Mouse (Mus musculus) forebrain, postnatal 0 days (tissue): ENCODE measurements at regions not wholly inside any gene's neighbourhood (a gene's known extent, or its start where the extent isn't known, plus 50 kb on each side); places are given as distances from the start of the nearest gene placed in this dataset.

Experiments used
- ATAC-seq: fragments of 200-750 bp; cut with Nextera tagmentation; 2 replicates; pipeline ENCODE4 v1.8.0; 2017; ENCODE audit warnings: mild to moderate bottlenecking, moderate library complexity
- DNase-seq: peaks from one replicate; pipeline ENCODE4 v3.0.0-alpha.2; 2015
- H3K27ac ChIP-seq: fragments of 300-500 bp; sonication (generic); 2 replicates; pipeline ENCODE4 v1.5.1; 2014; ENCODE audit warnings: low read depth, mild to moderate bottlenecking, antibody characterized with exemption, low read length, moderate library complexity, mixed read lengths
- H3K27me3 ChIP-seq: fragments of 300-500 bp; sonication (generic); 2 replicates; pipeline ENCODE4 v1.6.1; 2014; ENCODE audit warnings: mild to moderate bottlenecking, low read length, mixed read lengths; ENCODE audit not compliant: insufficient read depth
- H3K36me3 ChIP-seq: fragments of 300-500 bp; sonication (generic); 2 replicates; pipeline ENCODE4 v1.6.1; 2014; ENCODE audit warnings: mild to moderate bottlenecking, moderate library complexity; ENCODE audit not compliant: insufficient read depth
- H3K4me1 ChIP-seq: fragments of 300-500 bp; sonication (generic); 2 replicates; pipeline ENCODE4 v1.6.1; 2014; ENCODE audit warnings: antibody characterized with exemption; ENCODE audit not compliant: insufficient read depth
- H3K4me2 ChIP-seq: fragments of 300-500 bp; sonication (generic); 2 replicates; pipeline ENCODE4 v1.6.1; 2014; ENCODE audit warnings: low read depth, mild to moderate bottlenecking, moderate library complexity
- H3K4me3 ChIP-seq: fragments of 300-500 bp; sonication (generic); 2 replicates; pipeline ENCODE4 v1.5.1; 2014; ENCODE audit warnings: low read depth, low read length, mixed read lengths
- H3K9ac ChIP-seq: fragments of 300-500 bp; sonication (generic); 2 replicates; pipeline ENCODE4 v1.6.1; 2014; ENCODE audit warnings: mild to moderate bottlenecking
- H3K9me3 ChIP-seq: fragments of 300-500 bp; sonication (generic); 2 replicates; pipeline ENCODE4 v1.6.1; 2016; ENCODE audit warnings: low read length
- CTCF ChIP-seq: sonication (generic); IDR thresholded peaks from 2 replicates; pipeline ENCODE4 v1.5.1; 2016; ENCODE audit warnings: antibody characterized with exemption, control low read depth, low read depth
- WGBS: fragments of 180-500 bp; shearing (Covaris S2); extraction: QIAGEN DNeasy Blood & Tissue Kit; methylation state at CpG from one replicate; pipeline ENCODE4 v1.1.7; 2014; 5-methylcytosine and 5-hydroxymethylcytosine counted together

GRCm38 (mm10) chr3:41476516-41476915 is 79.0 kb upstream of the Jade1 start:
- ATAC-seq (0 out of 2 replicates have a peak, but pooled peaks have one; percentile 23), DNase-seq (no peak)
- H3K4me2 ChIP-seq: no peak overlapping the region
- no peaks in the 10 kb centered on the region for H3K27me3 ChIP-seq
- no peak overlapping the region for H3K4me3 ChIP-seq
- no peak for TF ChIP-seq CTCF
- H3K9ac ChIP-seq: no peak overlapping the region
- H3K36me3 ChIP-seq: no peaks in the 10 kb centered on the region
- H3K27ac ChIP-seq: no peak overlapping the region
- 85% methylated on average over 6 of the region's 6 CpGs for WGBS
- no peaks in the 10 kb centered on the region for H3K4me1 ChIP-seq
- no peaks in the 10 kb centered on the region for H3K9me3 ChIP-seq

GRCm38 (mm10) chr3:41472586-41472985 is 82.9 kb upstream of the Jade1 start:
- Histone ChIP-seq H3K9ac (no peak overlapping the region), H3K9me3 (no peaks in the 10 kb centered on the region), H3K4me3 (no peak overlapping the region), H3K27me3 (no peaks in the 10 kb centered on the region), H3K36me3 (no peaks in the 10 kb centered on the region), H3K4me2 (no peak overlapping the region), H3K27ac (no peak overlapping the region), H3K4me1 (no peaks in the 10 kb centered on the region)
- 95% methylated on average over 3 of the region's 3 CpGs for WGBS
- DNase-seq (no peak), ATAC-seq (no peak)
- no peak for TF ChIP-seq CTCF

GRCm38 (mm10) chr3:41469106-41469505 is 86.4 kb upstream of the Jade1 start:
- DNase-seq (no peak), ATAC-seq (no peak)
- no peak for TF ChIP-seq CTCF
- Histone ChIP-seq H3K27me3 (no peaks in the 10 kb centered on the region), H3K4me3 (no peak overlapping the region), H3K4me1 (no peaks in the 10 kb centered on the region), H3K36me3 (no peaks in the 10 kb centered on the region), H3K9me3 (no peaks in the 10 kb centered on the region), H3K9ac (no peak overlapping the region), H3K27ac (no peak overlapping the region), H3K4me2 (no peak overlapping the region)
- 77% methylated on average over 6 of the region's 6 CpGs for WGBS

GRCm38 (mm10) chr3:41467857-41468256 is 87.7 kb upstream of the Jade1 start:
- no peak overlapping the region for H3K9ac ChIP-seq
- TF ChIP-seq CTCF: no peak
- no peaks in the 10 kb centered on the region for H3K4me1 ChIP-seq
- no peak overlapping the region for H3K4me3 ChIP-seq
- H3K4me2 ChIP-seq: no peak overlapping the region
- DNase-seq: no peak
- H3K36me3 ChIP-seq: no peaks in the 10 kb centered on the region
- H3K27me3 ChIP-seq: no peaks in the 10 kb centered on the region
- H3K27ac ChIP-seq: no peak overlapping the region
- ATAC-seq: no peak
- 76% methylated on average over 1 of the region's 1 CpGs for WGBS
- H3K9me3 ChIP-seq: no peaks in the 10 kb centered on the region

- no peak overlapping the region for H3K4me3 ChIP-seq
- H3K27me3 ChIP-seq: no peaks in the 10 kb centered on the region
- H3K27ac ChIP-seq: no peak overlapping the region
- DNase-seq (no peak), ATAC-seq (no peak)
- WGBS: 78% methylated on average over 2 of the region's 2 CpGs
- H3K9ac ChIP-seq: no peak overlapping the region
- no peaks in the 10 kb centered on the region for H3K4me1 ChIP-seq
- no peaks in the 10 kb centered on the region for H3K36me3 ChIP-seq
- H3K9me3 ChIP-seq: no peaks in the 10 kb centered on the region
- no peak for TF ChIP-seq CTCF
- no peak overlapping the region for H3K4me2 ChIP-seq
These were observed 89.6 kb upstream of the Jade1 start for GRCm38 (mm10) chr3:41465893-41466292.

- Histone ChIP-seq H3K36me3 (no peaks in the 10 kb centered on the region), H3K9me3 (no peaks in the 10 kb centered on the region), H3K4me1 (no peaks in the 10 kb centered on the region), H3K9ac (no peak overlapping the region), H3K27ac (no peak overlapping the region), H3K4me2 (no peak overlapping the region), H3K4me3 (no peak overlapping the region), H3K27me3 (no peaks in the 10 kb centered on the region)
- ATAC-seq: peak; percentile 73
- WGBS: 66% methylated on average over 11 of the region's 11 CpGs
- no peak for TF ChIP-seq CTCF
- peak; percentile 43 for DNase-seq
These were observed 92.4 kb upstream of the Jade1 start for GRCm38 (mm10) chr3:41462953-41463644.

- H3K27ac ChIP-seq: no peak overlapping the region
These were observed 95.4 kb upstream of the Jade1 start for GRCm38 (mm10) chr3:41460131-41460530.

More at GRCm38 (mm10) chr3:41460131-41460530, 95.4 kb upstream of the Jade1 start:
- ATAC-seq: no peak
- Histone ChIP-seq H3K4me1 (no peaks in the 10 kb centered on the region), H3K4me3 (no peak overlapping the region), H3K4me2 (no peak overlapping the region), H3K27me3 (no peaks in the 10 kb centered on the region), H3K36me3 (no peaks in the 10 kb centered on the region), H3K9me3 (no peaks in the 10 kb centered on the region), H3K9ac (no peak overlapping the region)
- no peak for DNase-seq
- TF ChIP-seq CTCF: no peak
- 80% methylated on average over 4 of the region's 4 CpGs for WGBS
